Mouse (Mus musculus): ENCODE results near the gene Rassf3.

DNA sequence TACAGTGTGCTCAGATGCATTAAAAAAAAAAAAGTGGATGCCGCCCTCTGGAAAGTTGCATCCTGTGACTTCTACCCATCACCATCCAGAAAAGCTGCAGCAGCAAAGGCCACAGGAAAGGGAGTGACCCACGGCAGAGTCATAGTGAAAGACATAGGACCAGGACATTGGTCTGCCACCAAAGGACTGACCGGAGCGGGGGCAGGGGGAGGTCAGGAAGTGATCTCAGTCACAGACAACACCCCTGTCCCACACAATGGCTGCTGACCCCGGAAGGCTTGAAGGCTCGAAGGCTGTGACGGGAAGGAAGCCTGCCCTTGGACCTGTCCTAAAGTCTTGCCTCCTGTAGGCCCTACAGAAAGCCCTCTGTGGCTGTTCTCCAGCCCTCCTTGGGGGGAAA lies 75.1 kb downstream of the Rassf3 start:
- TF ChIP-seq CTCF (IDR thresholded peaks at IDR 0.05; ENCODE audit: control insufficient read depth, insufficient read depth, low read length) (no peak), POLR2A (IDR thresholded peaks at IDR 0.05; ENCODE audit: borderline replicate concordance, control insufficient read depth, low read depth, low read length) (no peak)
